Mouse (Mus musculus): ENCODE measurements around the gene Serpinb9b. TPM values are rescaled to one million over a fixed set of nuclear protein-coding genes. Genes with fewer than 3 reads are reported as not detected.
"Not testable (repeated sequence)": the region's sequence is repeated elsewhere in the genome, so short reads cannot be mapped to it uniquely, and the experiment has no call there.

The Serpinb9b gene
- total and polyA plus RNA-seq, 3 experiments: 0.05 TPM; not detected in 2

GRCm38 (mm10) chr13:33012395-33012794, 14.8 kb upstream of the Serpinb9b start:
- no peaks in the 10 kb centered on the region for H3K4me1 ChIP-seq (ENCODE audit: insufficient read depth, low read depth, low read length)
- DNase-seq (ENCODE audit: low spot score) (no peak), ATAC-seq (ENCODE audit: extremely low read depth, insufficient number of reproducible peaks, low FRiP score, poor library complexity, severe bottlenecking) (no peak)
- TF ChIP-seq GATA1 (IDR thresholded peaks at IDR 0.05; ENCODE audit: borderline replicate concordance, low read length): no peak
- no peak for TF ChIP-seq POLR2AphosphoS5 (IDR thresholded peaks at IDR 0.05; ENCODE audit: insufficient replicate concordance, low read depth, low read length)
- no peaks in the 10 kb centered on the region for H3K27me3 ChIP-seq (ENCODE audit: insufficient read depth, low read length)
- no peaks in the 10 kb centered on the region for H3K9me3 ChIP-seq (replicated peaks)
- H3K4me3 ChIP-seq (ENCODE audit: low read depth, low read length): no peak overlapping the region
- H3K36me3 ChIP-seq (replicated peaks): no peaks in the 10 kb centered on the region

- Histone ChIP-seq H3K9me3 (replicated peaks) (no peaks in the 10 kb centered on the region), H3K36me3 (replicated peaks) (no peaks in the 10 kb centered on the region), H3K27me3 (ENCODE audit: insufficient read depth, low read length) (no peaks in the 10 kb centered on the region), H3K4me3 (ENCODE audit: low read depth, low read length) (no peak overlapping the region), H3K4me1 (ENCODE audit: insufficient read depth, low read depth, low read length) (no peaks in the 10 kb centered on the region)
- TF ChIP-seq GATA2 (IDR thresholded peaks at IDR 0.05; ENCODE audit: borderline replicate concordance, low read depth, low read length) (no peak), POLR2AphosphoS5 (IDR thresholded peaks at IDR 0.05; ENCODE audit: insufficient replicate concordance, low read depth, low read length) (no peak), CTCF (IDR thresholded peaks at IDR 0.05; ENCODE audit: low read depth, low read length) (no peak), TAL1 (conservative IDR thresholded peaks at IDR 0.05; ENCODE audit: low read depth, low read length) (no peak), GATA1 (IDR thresholded peaks at IDR 0.05; ENCODE audit: borderline replicate concordance, low read length) (no peak)
- DNase-seq (ENCODE audit: low spot score) (no peak), ATAC-seq (ENCODE audit: extremely low read depth, insufficient number of reproducible peaks, low FRiP score, poor library complexity, severe bottlenecking) (no peak)
Measured at GRCm38 (mm10) chr13:33013271-33013670, 13.9 kb upstream of the Serpinb9b start.

- Histone ChIP-seq H3K27me3 (ENCODE audit: insufficient read depth, low read length) (peaks cover 5% of the 10 kb centered on the region; the same call in 1 of the 2 replicates), H3K4me1 (ENCODE audit: insufficient read depth, low read depth, low read length) (no peaks in the 10 kb centered on the region), H3K9me3 (replicated peaks) (no peaks in the 10 kb centered on the region), H3K4me3 (ENCODE audit: low read depth, low read length) (no peak overlapping the region), H3K36me3 (replicated peaks) (no peaks in the 10 kb centered on the region)
- DNase-seq (ENCODE audit: low spot score): no peak
- no peak for TF ChIP-seq TAL1 (conservative IDR thresholded peaks at IDR 0.05; ENCODE audit: low read depth, low read length)
- TF ChIP-seq GATA1 (IDR thresholded peaks at IDR 0.05; ENCODE audit: borderline replicate concordance, low read length): no peak
- TF ChIP-seq GATA2 (IDR thresholded peaks at IDR 0.05; ENCODE audit: borderline replicate concordance, low read depth, low read length): no peak
- no peak for TF ChIP-seq CTCF (IDR thresholded peaks at IDR 0.05; ENCODE audit: low read depth, low read length)
- no peak for ATAC-seq (ENCODE audit: extremely low read depth, insufficient number of reproducible peaks, low FRiP score, poor library complexity, severe bottlenecking)
Measured at GRCm38 (mm10) chr13:33022371-33022770, 4.8 kb upstream of the Serpinb9b start.

- no peak for DNase-seq (ENCODE audit: low spot score)
- no peak overlapping the region for H3K4me3 ChIP-seq (ENCODE audit: low read depth, low read length)
Measured at GRCm38 (mm10) chr13:33026427-33027057, 674 bp upstream of the Serpinb9b start.

GRCm38 (mm10) chr13:33028146-33028545, 930 bp downstream of the Serpinb9b start:
- no peak for DNase-seq (ENCODE audit: low spot score)
- ATAC-seq (ENCODE audit: extremely low read depth, insufficient number of reproducible peaks, low FRiP score, poor library complexity, severe bottlenecking): no peak
- Histone ChIP-seq H3K4me1 (ENCODE audit: insufficient read depth, low read depth, low read length) (no peaks in the 10 kb centered on the region), H3K9me3 (replicated peaks) (no peaks in the 10 kb centered on the region), H3K27me3 (ENCODE audit: insufficient read depth, low read length) (peaks cover 4% of the 10 kb centered on the region; the same call in 1 of the 2 replicates), H3K36me3 (replicated peaks) (no peaks in the 10 kb centered on the region), H3K4me3 (ENCODE audit: low read depth, low read length) (no peak overlapping the region)
- TF ChIP-seq GATA1 (IDR thresholded peaks at IDR 0.05; ENCODE audit: borderline replicate concordance, low read length) (no peak), TAL1 (conservative IDR thresholded peaks at IDR 0.05; ENCODE audit: low read depth, low read length) (no peak), CTCF (IDR thresholded peaks at IDR 0.05; ENCODE audit: low read depth, low read length) (no peak), POLR2AphosphoS5 (IDR thresholded peaks at IDR 0.05; ENCODE audit: insufficient replicate concordance, low read depth, low read length) (no peak), GATA2 (IDR thresholded peaks at IDR 0.05; ENCODE audit: borderline replicate concordance, low read depth, low read length) (no peak)

More at GRCm38 (mm10) chr13:33026427-33027057, 674 bp upstream of the Serpinb9b start:
- no peak for ATAC-seq (ENCODE audit: extremely low read depth, insufficient number of reproducible peaks, low FRiP score, poor library complexity, severe bottlenecking)
- TF ChIP-seq CTCF (IDR thresholded peaks at IDR 0.05; ENCODE audit: low read depth, low read length) (no peak), GATA1 (IDR thresholded peaks at IDR 0.05; ENCODE audit: borderline replicate concordance, low read length) (no peak), POLR2AphosphoS5 (IDR thresholded peaks at IDR 0.05; ENCODE audit: insufficient replicate concordance, low read depth, low read length) (no peak), TAL1 (conservative IDR thresholded peaks at IDR 0.05; ENCODE audit: low read depth, low read length) (no peak), GATA2 (IDR thresholded peaks at IDR 0.05; ENCODE audit: borderline replicate concordance, low read depth, low read length) (no peak)
- H3K9me3 ChIP-seq (replicated peaks): no peaks in the 10 kb centered on the region
- H3K27me3 ChIP-seq (ENCODE audit: insufficient read depth, low read length): peaks cover 4% of the 10 kb centered on the region; the same call in 1 of the 2 replicates
- H3K36me3 ChIP-seq (replicated peaks): no peaks in the 10 kb centered on the region
- H3K4me1 ChIP-seq (ENCODE audit: insufficient read depth, low read depth, low read length): no peaks in the 10 kb centered on the region

- Histone ChIP-seq H3K4me1 (ENCODE audit: insufficient read depth, low read depth, low read length) (no peaks in the 10 kb centered on the region), H3K9me3 (replicated peaks) (no peaks in the 10 kb centered on the region), H3K36me3 (replicated peaks) (no peaks in the 10 kb centered on the region), H3K27me3 (ENCODE audit: insufficient read depth, low read length) (peaks cover 4% of the 10 kb centered on the region; the same call in 1 of the 2 replicates), H3K4me3 (ENCODE audit: low read depth, low read length) (no peak overlapping the region)
- no peak for ATAC-seq (ENCODE audit: extremely low read depth, insufficient number of reproducible peaks, low FRiP score, poor library complexity, severe bottlenecking)
- DNase-seq (ENCODE audit: low spot score): no peak
- TF ChIP-seq TAL1 (conservative IDR thresholded peaks at IDR 0.05; ENCODE audit: low read depth, low read length) (no peak), POLR2AphosphoS5 (IDR thresholded peaks at IDR 0.05; ENCODE audit: insufficient replicate concordance, low read depth, low read length) (no peak), CTCF (IDR thresholded peaks at IDR 0.05; ENCODE audit: low read depth, low read length) (no peak), GATA1 (IDR thresholded peaks at IDR 0.05; ENCODE audit: borderline replicate concordance, low read length) (no peak), GATA2 (IDR thresholded peaks at IDR 0.05; ENCODE audit: borderline replicate concordance, low read depth, low read length) (no peak)
Measured at GRCm38 (mm10) chr13:33028550-33028949, 1.3 kb downstream of the Serpinb9b start.

GRCm38 (mm10) chr13:33029478-33029877, 2.3 kb downstream of the Serpinb9b start:
- H3K27me3 ChIP-seq (ENCODE audit: insufficient read depth, low read length); H3K36me3 ChIP-seq (replicated peaks); ATAC-seq (ENCODE audit: extremely low read depth, insufficient number of reproducible peaks, low FRiP score, poor library complexity, severe bottlenecking); H3K4me1 ChIP-seq (ENCODE audit: insufficient read depth, low read depth, low read length); H3K9me3 ChIP-seq (replicated peaks); H3K4me3 ChIP-seq (ENCODE audit: low read depth, low read length); DNase-seq (ENCODE audit: low spot score): not testable (repeated sequence)
